Mouse (Mus musculus): ENCODE results near the gene Higd1c.

DNA sequence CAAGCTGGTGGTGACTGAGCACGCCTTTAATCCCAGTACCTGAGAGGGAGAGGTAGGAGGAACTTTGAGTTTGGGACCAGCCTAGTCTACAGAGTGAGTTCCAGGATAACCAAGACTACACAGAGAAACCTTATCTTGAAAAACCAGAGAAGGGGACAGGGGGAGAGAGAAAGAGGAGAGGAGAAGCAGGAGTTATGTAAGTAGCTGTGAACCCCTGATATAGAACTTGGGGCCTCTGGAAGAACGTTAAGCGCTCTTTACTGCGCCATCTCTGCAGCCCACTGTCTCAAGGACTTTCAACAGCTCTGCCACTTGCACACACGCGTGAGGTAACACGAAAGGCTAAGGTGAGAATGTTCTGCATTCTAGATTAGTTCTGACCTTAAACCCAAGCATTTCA, 27.3 kb downstream of the Higd1c start:
- TF ChIP-seq CTCF (IDR thresholded peaks at IDR 0.05; ENCODE audit: low read depth, low read length) (no peak), POLR2A (IDR thresholded peaks at IDR 0.05; ENCODE audit: insufficient read depth, low read length) (no peak)

All from ES-Bruce4 (cell line).